Mouse (Mus musculus): ENCODE measurements around the gene Agmo.

Gene Agmo

DNA sequence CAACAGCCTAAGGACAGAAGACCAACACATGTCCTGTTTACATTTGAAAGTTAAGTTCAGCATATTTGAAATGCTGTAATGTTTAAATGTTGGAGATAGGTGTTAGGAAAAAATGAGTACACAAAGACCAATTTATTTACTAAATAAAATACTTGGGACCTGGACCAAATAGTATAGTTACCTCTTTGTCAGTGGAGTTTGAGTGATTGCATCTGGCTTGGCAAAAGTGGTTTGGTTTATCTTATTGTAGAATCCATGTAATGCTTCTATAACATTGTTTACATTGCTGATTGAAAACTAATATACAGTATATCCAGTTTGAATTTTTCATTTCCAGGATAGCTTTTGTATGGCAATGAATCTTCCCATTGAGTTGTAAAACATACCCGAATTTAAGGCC, 193.0 kb downstream of the Agmo start:
- DNase-seq: no peak

DNA sequence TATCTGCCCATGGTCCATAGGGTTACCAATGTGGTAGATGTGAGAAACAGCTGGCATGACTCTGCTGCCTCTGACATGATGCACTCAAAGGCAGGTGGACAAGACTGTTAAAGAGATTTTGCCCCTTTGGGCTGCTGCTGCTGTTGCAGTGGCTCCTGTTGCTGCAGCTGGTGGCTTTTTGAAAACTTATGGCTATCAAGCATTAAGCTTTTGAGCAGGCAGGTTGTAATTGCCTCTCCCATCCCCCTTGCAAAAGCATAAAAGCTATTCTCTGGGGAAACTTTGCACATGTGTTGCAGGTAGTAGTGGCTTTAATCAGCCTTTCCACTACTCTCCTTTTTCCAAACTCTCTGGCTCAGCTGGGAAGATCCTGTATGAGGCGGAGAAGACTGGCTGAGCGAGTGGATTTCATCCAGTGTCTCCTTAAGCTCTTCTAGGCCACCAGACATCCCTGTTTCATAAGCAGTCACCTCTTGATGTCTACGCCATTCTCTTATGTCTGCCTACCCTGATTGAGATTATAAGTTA, 201.1 kb downstream of the Agmo start:
- no peak for DNase-seq

DNA sequence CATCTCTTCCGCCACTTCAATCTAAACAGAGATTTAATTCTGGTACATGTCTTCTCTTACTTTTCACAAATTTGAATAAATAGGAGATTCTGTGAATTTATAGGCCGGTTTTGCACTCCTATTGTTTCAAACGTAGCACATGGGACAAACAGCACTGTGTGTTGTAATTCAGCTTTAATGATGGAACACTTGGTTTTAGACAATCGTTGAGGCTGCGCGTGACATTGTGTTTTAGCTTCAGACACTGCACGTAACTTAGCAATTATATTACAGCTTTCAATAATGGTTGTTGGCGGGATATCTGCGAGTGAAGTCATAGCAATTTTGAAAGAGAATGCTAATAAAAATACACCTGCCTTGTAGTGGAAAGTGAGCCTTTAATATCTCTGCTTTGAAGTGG, 203.8 kb downstream of the Agmo start:
- no peak for DNase-seq

DNA sequence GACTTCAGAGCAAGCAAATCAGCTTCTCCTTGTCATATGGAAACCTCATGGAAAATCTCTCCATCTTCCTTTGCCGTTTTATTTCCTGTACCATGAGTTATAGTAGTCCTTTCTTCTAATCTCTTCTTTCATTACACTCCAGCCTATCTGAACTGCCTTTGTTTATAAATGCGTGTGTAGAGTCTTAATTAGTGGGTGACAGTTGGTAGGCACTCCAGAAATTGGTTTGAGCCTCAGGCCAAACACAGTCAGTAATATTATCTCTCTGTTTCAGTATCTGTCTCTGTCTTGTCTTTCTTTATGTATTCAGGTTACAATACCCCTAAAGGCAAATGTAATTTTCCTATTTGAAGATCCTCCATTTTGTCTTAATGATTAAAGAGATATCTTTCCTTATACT, 208.2 kb downstream of the Agmo start:
- DNase-seq: no peak

DNA sequence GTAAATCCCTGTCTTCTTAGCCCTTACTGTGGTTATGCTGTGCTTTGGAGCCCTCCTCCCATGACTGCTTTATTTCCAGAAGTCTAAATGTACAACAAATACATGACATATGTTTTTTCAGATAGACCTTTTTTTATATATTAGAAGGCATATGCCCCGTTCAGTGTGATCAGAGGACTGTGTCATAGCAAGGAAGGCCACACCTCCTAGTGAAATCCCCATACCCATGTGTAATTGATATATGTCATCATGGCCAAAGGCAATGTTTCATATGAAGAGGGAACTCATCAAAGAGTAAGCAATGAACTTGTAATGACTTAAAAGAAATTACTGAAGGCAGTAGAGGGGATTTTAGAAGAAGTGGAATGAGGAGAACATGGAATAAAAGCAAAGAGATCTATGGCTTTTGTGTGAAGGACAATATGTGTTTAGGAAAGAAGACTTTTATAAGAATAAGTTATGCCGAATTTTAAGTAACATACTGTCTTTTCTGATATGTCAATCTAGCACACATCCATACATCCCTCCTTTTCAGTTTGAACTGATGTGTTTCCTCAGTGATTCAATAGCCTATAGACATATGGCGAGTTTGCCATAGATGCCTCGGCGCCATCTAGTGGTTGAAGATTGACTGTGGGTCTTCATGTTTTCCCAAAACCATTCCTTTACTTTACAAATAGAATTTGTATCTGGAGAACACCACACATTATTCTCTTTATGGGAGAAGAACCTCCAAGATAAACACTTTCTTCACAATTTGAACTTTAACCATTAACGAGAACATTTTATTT, 209.1 kb downstream of the Agmo start:
- no peak for DNase-seq

DNA sequence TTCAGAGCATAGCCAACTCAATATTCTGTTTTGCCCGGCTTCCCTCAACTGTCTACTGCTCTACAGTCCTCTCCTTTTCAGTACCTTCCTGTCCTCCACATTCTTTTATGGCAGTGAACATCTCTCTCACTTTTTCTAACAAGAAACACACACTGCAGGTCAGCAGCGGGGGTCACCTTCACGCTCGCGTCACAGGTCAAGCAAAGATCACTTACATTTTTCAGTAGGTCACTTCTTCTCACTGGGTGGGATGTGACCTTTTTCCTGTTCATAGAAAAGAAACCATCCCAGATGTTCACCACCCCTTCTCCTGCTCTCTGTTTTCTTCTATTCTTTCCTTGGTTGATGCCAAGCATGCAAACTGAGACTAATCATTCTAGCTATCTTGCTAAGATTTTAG, 230.2 kb downstream of the Agmo start:
- DNase-seq: no peak

DNA sequence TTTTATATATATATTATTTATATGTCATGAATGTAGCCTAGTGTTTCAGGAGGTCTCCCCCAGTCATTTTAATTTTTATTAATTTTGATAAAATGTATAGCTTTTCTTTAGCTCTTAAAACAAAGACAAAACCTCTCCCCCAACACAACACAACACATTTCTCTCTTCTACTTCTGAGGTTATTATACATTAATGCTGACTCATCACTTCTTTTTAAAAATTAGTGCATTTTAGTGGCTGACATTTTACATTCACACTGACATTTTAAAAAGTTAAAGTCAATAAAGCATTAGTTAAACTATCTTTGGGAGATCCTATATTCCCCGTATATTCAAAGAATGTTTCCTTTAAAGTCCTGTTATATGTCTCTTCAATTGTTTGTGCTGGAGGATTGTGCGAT, 235.4 kb downstream of the Agmo start:
- DNase-seq: no peak

DNA sequence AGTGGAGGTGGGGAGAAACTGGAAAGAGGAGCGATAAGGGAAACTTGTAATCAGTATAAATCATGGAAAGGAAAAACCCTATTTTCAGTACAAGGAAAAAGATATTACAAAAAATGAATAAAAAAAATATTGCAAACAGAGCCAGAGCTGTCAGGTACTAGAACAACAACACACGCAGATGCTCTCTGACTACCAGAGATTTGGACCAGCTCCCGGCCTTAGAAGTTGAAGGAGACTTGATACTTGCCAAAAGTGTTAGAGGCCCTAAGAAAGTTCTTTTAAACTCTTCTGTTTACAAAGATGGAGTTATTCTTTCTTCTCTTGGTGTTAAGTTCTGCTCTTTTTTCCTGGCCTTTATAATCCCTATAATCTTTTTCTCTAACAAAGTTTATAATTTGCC, 246.6 kb downstream of the Agmo start:
- no peak for DNase-seq

DNA sequence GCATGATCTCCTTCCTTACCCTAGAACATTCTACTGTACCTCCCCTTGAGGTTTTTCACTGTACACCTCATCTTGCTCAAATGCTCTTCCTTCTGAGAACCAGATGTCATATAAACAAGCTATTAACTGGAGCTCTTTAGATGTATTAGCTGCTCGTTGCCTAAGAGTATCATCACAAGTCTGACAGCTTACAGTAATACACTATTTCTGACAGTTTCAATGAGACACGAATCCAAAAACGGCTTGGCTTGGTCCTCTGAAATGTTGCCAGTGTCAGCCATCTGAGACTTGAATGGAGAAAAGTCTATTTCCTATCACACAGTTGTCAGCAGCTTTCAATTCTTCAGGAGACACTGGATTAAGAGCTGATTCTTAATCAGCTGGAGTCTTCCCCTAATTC, 257.4 kb downstream of the Agmo start:
- no peak for DNase-seq

DNA sequence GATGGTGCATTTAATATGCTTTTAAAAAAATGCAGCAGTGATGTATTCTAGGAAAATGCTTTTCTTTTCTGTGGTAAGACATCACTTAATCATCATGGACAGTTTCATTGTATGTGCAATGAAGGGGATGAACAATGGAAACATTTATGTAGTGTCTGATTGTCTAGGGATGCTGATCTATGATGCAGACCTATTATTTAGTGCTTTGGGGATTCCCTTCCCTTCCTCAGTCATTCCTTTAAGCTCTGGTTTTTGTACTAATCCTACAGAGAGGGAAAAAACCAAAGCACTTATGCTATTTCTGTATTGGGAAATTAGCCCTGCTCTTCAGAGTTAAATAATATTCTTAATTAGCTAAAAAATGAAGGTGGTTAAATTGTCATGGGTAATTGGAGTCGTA, 266.0 kb downstream of the Agmo start:
- DNase-seq: no peak

DNA sequence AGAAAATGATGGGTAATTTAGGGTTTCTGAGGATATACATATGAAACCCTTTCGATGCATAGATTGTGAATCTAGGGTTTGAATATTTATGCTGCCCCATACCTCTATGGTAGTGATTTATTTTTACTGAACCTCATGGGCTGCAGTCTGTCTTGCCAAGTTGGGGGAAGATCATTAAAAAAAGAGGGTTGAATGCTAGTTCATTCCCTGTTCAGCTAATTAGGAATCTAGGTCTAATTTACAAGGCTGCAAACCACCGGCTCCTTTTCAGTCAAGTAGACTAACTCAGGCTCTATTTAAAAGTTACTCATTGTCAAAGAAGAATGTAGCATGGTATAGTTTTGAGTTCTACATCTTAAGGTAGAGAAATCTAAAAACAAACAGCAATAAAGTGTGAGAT, 266.4 kb downstream of the Agmo start:
- DNase-seq: no peak

DNA sequence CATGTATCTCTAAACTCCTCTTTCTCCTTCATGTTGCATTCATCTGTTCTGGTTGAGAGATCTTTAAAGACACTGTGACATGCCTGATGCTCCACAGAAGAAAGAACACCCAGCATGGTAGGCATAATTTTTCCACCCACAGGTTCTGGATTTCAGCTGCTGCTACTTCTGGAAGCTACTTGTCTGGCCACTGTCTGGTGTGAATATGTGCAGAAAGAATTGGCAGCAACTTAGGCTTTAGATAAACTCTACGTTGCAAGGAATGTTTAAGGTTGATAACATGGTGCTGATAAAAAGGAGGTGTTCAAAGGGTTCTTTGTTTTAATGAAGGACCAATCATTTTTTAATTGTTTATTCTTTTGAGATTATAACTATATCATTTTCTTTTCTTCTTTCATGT, 280.3 kb downstream of the Agmo start:
- DNase-seq: no peak

DNA sequence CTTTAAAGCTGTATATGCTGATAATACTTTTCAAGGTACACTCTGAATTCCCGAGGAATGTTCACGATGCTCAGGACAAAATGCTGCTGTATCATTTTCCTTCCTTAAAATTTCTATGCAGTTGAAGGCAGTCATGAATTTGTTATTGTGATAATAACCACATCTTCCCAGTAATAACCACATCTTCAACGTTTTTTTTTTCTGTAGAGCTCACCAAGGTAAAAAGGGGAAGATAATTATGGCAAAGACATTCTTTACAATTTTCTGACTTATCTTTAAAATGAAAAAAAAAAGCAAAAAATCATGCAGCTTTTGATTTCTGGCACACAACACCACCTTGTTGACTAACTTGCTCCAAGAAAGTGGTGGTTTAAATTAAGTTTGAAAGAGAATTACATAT, 283.2 kb downstream of the Agmo start:
- no peak for DNase-seq

DNA sequence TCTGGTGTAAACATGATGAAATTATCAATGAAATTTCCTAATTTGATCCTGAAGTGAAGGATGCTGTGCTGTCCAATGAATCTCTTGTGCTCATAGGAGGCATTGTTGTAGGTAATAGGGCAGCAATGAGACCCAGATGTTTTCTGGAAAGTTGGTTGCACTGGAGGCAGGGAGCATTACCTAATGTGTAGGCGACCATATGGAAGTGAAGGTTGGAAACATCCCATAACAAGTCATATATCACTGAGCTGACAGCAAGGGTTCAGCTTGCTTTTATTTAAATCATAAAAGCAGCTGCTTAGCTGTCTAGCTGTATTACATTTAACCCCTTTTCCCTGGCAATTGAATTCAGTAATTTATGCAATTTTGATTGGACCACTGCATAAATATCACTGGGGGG, 299.6 kb downstream of the Agmo start:
- DNase-seq: no peak

DNA sequence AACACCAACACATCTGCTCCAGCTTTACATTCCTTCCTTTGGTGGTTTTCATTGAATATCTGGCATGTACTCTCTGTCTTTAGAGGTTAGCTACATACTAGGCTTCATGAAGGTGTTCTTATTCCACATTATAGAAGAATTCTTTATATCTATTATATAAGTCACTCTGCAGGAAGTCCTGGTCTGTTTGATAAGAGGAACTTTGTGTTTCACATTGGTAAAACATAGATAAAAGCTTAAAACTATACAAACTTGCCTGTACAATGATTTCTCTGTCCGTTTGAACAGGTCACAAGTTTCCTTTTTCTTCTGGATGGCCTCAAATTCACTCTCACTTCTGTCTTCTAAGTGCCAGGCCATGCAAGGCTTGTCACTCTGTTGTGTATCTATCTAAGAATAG, 316.8 kb downstream of the Agmo start:
- no peak for DNase-seq

DNA sequence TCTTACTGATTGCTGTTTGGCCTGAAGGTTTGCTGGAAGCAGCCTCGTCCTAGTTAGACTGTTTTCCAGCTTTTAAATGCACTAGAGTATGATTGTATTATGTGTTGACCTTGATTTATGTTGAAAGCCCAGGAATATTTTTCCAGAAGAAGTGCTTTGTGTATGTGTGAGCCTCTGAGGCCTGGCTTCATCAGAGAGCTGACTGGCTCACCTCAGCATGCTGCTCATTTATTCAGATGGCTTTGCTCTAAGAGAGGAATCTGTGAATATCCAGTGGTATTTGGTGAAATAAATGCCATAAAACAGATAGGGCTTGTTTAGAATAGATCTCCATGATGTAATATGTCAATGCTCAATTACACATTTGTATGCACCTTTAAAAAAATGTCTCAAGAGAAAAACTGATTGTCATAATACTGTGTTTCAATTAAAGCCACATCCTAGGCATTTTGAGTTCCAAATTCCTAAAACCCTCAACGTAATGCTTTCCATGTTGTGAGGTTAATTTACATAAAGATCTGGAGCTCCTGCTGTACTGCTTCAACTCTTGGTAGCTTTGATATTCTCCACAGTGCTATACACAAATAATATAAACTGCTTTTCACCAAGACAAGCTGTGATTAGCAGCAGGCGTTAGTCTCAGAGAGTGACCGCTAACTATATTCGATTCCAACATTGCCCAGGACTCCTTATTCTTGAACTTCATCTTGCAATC, 324.6 kb downstream of the Agmo start:
- no peak for DNase-seq

DNA sequence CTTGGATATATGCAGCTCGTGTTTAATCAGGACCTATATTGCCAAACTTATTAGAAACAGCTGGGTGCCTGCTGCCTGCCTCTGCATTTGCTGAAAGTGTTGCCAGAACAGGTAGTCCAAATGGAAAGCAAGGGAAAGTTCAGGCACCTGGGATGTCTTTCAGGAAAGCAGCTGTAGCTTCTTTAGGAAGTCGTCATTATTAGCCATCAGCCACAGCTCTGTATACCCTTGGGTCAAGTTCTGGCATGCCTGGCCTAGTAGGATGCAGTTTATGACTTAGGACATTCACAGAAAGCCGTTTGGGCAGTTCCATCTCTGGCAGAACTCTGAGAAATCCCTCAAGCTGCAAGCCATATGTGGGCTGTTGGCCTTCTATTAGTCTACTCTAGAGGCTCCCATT, 330.5 kb downstream of the Agmo start:
- DNase-seq: no peak

DNA sequence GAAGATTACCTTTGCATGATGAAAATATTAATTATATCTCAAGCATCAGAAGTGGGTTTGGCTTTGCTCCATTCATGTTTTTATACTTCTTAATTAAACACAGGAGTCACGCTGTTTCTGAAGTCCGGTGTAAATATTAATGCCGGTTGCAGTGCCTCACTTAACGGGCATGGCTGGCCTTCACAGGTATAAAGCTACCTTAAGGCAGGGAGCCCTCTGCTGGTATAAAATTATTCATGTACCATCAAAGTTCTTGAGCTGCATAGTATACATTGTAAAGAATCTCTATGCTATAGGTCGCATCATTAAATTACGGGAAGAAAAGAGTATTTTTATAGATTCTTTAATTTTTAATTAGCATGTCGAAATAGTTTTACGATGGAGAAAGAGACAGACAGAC, 341.3 kb downstream of the Agmo start:
- no peak for DNase-seq

DNA sequence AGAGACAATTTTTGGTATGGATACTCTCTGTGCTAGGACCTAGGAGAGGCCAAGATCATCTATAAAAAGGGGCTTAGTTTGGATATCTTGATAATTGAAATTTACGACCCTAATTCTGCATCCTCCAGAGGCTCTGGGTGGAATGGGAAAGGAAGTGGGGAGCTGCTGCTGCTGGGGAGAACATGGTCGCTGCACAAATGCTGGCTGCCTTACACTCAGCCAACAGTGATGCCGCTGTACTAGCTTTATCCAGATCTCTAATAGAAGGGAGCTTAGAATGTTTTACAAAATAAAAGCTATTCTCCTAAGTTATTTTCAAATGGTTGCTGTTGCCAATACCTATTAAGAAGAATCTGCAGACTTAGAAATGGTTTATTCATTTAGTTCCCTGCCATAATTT, 351.4 kb downstream of the Agmo start:
- no peak for DNase-seq

DNA sequence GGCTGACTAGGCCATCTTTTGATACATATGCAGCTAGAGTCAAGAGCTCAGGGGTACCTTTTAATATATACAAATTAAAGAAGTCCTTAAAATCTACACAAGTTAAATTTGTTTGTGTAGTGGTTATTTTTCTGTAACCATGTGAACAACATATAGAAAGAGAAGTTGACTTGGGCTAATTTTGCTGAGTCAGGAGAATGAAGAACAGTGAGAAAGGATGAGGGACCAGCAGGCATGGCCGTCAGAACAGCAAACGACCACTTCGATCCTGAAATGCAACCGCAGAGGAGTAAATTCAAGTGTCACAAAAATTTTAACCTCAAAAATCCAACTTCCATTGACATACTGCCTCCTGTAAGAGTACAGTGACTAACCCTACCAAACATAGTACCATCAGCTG, 371.4 kb downstream of the Agmo start:
- no peak for DNase-seq

DNA sequence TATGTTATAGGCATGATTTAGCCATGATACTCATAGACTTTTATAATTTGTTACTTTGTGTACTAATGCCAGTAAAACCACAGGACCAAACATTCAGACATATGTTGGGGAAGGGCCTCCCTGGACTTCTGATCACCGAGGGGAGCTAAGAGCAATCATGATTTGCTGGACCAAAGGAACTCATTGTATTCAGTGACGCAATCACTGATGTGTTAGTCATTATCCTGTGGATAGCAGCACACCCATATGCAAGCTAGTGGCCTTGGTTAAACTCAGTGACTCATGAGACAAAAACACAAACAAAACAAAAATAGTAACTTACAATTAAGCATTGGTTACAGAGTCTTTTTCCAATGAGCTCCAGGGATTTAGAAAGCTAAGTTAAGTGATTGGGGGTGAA, 373.3 kb downstream of the Agmo start:
- no peak for DNase-seq

DNA sequence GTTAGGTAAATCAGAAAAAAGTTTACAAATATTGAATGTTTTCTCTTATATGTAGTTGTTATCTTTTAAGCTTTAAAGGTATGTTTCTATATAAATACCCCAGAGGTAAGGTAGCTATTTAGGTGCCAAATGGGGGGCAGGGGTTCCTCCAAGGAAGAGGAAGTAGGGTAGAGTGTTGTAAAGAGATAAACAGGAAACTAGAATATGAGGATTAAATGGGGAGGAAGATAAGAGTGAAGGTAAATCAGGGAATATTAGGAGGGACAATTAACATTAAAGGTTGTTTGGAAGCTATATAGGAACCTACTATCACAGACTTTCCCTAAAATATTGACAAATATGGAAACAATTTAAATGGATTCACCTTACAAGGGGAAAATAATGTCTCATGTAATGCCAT, 382.6 kb downstream of the Agmo start:
- DNase-seq: no peak

All from thymus, adult 18-20 months (tissue).